Mouse (Mus musculus): ENCODE measurements at regions not wholly inside any gene's neighbourhood (a gene's known extent, or its start where the extent isn't known, plus 50 kb on each side); places are given as distances from the start of the nearest gene placed in this dataset.

DNA sequence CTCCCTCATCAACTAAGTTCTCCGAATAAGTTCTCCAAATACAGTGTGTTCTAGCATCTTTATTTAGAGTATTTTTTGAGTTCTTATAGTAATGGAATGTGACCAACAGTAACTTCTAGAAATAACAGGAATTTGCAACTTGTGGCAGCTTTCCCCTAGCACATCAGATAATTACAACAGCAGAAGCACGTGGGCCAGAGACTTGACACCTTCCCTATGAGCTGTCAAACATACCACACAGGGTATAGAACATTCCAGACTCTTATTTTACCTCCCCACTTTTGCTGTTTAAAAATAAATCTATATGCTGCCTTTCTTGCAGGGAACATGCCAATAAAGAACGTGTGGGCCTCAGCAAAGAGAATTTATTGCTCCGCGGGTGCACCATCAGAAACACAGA lies 77.4 kb upstream of the Commd8 start:
- DNase-seq (ENCODE audit: low spot score in 2 of 2), result no peak

DNA sequence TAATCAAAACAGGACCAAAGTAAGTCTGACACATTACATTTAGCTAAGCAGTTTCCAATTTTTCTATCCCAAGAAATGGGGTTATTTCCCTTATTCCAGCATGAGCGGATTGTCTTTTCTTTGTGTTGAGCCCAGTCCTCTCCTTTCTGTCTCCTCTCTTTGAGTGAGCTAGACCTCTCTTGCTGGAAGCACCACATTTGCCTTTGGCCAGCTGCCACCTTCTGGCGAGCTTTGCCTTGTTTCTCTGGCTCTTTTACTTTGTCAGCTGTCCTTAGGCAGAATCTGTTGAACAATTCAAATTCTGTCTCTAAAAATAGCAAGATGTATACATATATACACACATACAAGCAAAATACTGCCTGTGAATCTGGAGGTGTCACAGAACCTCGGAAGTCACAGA lies 76.1 kb upstream of the Commd8 start:
- DNase-seq (ENCODE audit: low spot score in 2 of 2), result peak; percentile 48 to 72

DNA sequence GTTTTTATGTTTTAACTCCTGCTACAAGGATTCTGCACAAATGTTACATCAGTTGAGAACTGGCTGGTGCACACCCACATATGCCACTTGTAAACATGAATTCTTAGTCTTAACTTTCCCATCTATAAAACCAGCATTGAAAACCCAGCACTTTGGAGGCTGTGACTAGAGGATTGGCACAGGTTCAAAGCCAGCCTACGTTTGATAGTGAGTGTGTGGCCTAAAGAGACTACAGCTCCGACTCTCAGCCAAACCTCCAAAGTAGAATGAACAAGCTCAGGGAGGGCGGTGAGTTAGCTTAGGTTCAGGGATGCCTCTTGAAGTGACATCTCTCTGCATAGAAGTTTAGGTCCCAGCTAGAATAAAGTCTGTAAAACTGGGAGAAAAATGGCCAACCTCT lies 75.0 kb upstream of the Commd8 start:
- no peak for DNase-seq (ENCODE audit: low spot score in 2 of 2)

DNA sequence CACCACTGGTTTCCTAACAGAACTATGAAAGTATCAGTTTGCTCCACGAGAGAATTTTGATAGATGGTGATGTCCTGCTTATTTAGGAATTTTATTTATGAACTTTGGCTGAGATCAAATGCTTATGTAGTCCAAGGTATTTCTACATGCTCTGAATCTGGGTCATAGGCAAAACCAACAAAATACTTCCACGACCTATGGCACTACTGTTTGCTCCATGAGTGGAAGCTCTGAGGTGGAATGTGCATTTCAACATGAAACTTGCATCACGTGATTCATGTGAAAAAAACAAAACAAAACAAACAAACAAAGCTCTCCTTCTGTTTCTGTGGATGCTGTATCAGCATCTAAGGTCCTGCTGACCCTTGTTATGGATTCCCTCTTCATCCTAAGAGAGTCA lies 73.5 kb upstream of the Commd8 start:
- DNase-seq (ENCODE audit: low spot score in 2 of 2), result no peak

DNA sequence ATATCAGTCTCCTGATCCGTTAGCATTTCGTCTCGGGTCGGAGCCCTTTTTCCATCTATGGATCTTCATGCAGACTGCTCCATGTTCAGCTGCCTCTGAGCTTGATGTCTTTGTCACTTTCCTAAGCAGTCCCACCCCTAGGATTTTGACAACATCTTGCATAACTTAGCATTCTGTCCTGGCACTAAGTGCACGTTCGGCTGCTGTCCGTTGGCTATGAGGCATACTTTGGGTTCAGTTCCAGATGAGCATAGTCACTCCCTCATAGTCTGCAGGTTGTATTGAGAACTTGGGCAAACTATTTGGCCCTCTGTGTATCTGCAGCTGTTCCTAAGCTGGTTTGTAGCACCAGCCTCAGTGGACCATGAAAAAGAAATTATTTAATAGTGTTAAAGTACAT lies 72.3 kb upstream of the Commd8 start:
- DNase-seq (ENCODE audit: low spot score in 2 of 2), result no peak

DNA sequence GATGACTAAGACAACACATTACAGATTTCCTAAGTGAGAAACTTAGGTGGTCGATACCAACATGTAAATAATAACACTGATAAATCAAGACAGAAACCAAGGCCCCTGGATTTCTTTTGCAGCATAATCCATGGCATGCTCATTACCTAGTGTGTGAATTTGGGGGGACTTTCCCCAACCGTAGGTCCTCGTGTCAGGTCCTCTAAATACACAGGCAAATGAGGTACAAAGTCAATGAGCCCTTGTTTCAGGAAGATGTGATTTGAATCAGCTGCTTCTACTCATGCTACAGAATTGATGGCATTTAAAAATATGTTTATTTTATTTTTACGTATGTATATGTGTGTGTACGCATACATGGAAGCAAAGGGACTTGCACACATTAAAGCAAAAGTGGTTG lies 59.0 kb upstream of the Commd8 start:
- DNase-seq (ENCODE audit: low spot score in 2 of 2), result no peak

DNA sequence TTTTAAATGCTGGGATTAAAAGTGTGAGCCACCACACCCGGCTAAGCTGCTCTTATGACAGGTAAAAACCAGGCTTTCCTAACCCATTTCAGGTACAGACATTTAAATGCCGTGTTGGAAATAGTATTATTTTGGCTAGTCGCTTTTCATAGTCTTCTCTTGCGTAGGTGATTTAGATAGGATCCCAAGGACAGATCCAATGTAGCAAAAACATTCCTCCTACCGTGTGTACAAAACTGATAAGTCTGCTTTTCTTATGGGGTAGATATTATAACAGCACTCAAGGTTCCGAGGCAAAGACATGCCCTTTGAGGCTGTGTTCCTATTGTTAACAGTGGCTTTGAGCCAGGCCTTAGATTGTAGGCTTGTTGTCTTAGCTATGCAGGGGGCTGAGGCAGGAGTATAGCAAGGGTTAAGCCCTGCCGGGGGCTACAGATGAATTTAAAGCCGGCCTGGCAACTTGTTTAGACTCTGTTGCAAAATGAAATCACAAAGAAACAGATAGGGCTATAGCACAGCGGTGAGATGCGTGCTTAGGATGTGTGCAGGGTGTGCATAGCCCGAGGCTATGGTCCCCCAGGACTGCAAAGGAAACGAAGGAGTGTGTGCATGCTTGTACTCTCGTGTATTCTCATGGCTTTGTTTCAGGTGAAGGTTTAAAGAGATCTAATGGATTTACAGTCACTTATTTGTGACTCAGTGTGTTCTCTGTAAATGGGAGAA lies 57.7 kb upstream of the Commd8 start:
- no peak for DNase-seq (ENCODE audit: low spot score in 2 of 2)

DNA sequence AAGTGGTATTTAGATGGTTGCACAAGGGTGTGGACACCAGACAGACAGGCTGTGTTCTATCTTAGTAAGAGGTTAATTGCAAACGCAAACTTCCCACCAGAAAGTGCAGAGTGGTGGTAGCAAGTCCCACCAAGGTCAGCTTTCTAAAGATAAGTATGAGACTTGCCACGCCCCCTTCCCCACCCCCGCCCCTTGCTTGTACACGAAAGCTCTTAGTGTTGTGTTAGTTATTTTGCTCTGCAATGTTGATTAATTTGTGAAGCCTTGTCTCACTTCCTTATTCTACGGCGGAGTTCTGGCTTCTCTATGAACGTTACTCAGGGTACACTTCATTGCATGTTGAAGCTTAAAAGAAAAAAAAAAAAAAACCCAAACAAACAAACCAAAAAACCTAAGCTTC lies 57.1 kb upstream of the Commd8 start:
- DNase-seq (ENCODE audit: low spot score in 2 of 2), result no peak

DNA sequence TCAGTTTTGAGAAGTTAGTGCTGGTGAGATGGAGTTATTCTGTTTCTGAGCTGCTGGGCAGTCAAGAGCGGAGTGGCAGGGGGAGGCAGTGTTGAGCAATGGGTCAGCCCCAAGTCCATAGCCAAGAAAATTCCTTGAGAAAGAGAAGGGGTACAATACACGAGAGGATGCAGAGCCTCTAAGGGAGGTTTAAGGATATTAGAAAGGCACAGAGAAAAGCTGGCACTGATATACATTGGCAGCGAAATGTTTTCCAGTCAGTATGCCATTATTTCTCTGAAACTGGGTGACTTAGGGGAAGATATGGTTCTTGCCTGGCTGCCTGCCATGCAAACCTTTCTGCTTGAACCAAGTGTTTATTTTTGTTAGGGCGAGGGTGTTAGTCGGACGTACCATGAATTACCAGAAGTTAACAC lies 56.6 kb upstream of the Commd8 start:
- DNase-seq (ENCODE audit: low spot score in 2 of 2), result no peak

DNA sequence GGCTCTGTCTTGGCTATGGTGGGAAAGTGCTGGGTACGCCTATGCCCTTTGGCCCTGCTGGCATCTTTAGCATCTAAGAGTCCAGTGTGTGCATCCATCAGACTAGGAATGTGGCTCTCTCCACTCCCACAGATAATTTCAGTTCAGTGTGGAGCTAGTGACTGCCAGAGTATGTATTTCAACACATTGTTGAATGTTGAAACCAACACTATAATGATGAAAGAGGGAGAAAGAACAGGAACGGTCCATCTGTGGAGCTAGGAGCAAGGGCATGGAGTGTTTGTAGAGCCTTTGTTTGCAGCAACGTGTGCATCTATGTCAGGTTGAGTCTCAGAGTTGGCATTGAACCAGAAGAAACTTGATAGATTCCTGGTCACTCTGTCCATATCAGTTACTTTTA lies 54.9 kb upstream of the Commd8 start:
- DNase-seq (ENCODE audit: low spot score in 2 of 2), result no peak

DNA sequence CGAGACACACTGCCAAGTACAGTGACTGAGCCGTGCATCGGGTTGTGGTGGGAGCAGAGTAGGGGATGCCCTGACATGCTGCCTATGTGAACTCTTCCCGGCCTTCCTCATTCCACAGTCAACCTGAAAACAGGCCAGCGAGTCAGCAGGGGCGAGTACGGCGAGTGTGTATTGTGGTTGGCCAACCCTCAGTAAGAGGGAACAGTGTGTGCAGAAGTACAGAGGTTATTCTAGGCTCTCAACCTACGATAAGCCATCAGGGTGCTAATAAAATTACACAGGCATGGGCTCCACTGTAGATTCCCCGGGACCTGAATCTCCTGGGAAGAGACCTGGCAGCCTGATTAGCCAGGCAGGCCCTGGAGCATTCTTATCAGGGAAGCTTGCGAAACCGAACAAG lies 51.7 kb upstream of the Commd8 start:
- no peak for DNase-seq (ENCODE audit: low spot score in 2 of 2)

DNA sequence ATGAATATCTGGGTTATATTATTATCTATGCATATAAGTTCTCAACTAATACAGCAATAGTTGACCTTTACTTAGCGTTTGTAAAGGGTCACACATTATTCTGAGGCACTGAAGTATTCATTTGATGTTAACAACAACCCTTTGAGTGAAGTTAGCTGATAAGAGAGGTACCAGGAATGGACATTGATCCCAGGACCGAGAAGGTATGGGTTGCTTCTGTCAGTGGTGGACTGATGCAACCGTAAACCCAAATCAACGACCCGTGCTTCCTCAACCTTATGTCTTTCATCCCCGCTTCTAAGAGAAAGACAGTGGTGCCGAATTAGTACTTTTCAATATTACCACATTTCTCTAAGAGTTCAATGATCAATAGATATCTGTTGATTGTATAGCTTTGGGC lies 51.3 kb upstream of the Commd8 start:
- no peak for DNase-seq (ENCODE audit: low spot score in 2 of 2)
